Mouse (Mus musculus) megakaryocyte, embryonic 14.5 days (primary cell): Measurements from ENCODE around the gene Rhof. TPM values are rescaled to one million over a fixed set of nuclear protein-coding genes. Genes with fewer than 3 reads are reported as not detected.

ENCODE experiments used
- H3K27me3 ChIP-seq: replicated peaks from 2 replicates; pipeline ENCODE3; 2012; ENCODE audit warnings: inconsistent platforms
- H3K36me3 ChIP-seq: replicated peaks from 2 replicates; pipeline ENCODE3; 2012; ENCODE audit warnings: low read length, inconsistent platforms, mixed read lengths
- H3K4me1 ChIP-seq: 2 replicates; pipeline ENCODE4 v1.6.1; 2012; ENCODE audit warnings: inconsistent platforms
- H3K4me3 ChIP-seq: replicated peaks from 2 replicates; pipeline ENCODE3; 2012; ENCODE audit warnings: moderate library complexity, mild to moderate bottlenecking, inconsistent platforms
- H3K9me3 ChIP-seq: 2 replicates; pipeline ENCODE4 v1.6.1; 2012; ENCODE audit warnings: inconsistent platforms
- FLI1 ChIP-seq: IDR thresholded peaks from 2 replicates; pipeline ENCODE4 v1.6.1; 2012; ENCODE audit warnings: low read length, inconsistent platforms, mixed read lengths
- GATA1 ChIP-seq: IDR thresholded peaks from 3 replicates; pipeline ENCODE4 v1.6.1; 2012; ENCODE audit warnings: mixed read lengths, low read length, inconsistent platforms, borderline replicate concordance
- polyA plus RNA-seq: library from polyadenylated mRNA; stranded (reverse); fragments of >175 nt; gene quantifications from 2 replicates; pipeline ENCODE4 v1.2.3, GENCODE M21; 2012; ENCODE audit warnings: low replicate concordance; ENCODE audit not compliant: insufficient read depth

Rhof gene
- polyA plus RNA-seq, 1 experiment = 61.2 TPM

GRCm38 (mm10) chr5:123117773-123118172 lies 14.7 kb downstream of the Rhof start:
- Histone ChIP-seq H3K9me3 (peaks cover 3% of the 10 kb centered on the region; the same call in 1 of the 2 replicates), H3K27me3 (no peaks in the 10 kb centered on the region), H3K4me1 (peaks cover 94% of the 10 kb centered on the region), H3K36me3 (peaks cover 96% of the 10 kb centered on the region), H3K4me3 (peak overlapping the region; percentile 75)
- TF ChIP-seq GATA1 (no peak), FLI1 (no peak)

DNA sequence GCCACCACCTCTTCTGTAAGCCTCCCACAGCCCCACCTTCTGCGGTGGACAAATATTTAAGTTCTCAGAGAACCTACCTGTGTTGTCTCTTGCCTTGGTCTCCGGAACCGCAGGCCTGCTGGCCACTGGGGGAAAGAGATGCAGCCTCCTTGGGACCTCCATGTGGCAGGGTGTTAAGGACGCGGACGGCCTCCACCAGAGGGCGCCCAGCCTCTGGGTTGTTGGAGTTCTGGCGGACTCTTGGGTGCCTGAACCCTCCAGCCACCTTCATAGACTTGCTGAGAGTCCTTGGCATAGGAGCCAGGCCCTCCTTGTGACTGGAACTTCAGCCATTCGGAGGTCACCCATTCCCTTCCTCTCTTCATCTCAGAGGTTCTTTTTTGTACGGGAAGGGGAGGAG lies 15.2 kb downstream of the Rhof start:
- Histone ChIP-seq H3K4me3 (peak overlapping the region; percentile 75), H3K36me3 (peaks cover 91% of the 10 kb centered on the region), H3K4me1 (peaks cover 89% of the 10 kb centered on the region), H3K27me3 (no peaks in the 10 kb centered on the region), H3K9me3 (0 out of 2 replicates have a peak, but pooled peaks cover under 1% of the 10 kb centered on the region)
- TF ChIP-seq FLI1 (no peak), GATA1 (no peak)

DNA sequence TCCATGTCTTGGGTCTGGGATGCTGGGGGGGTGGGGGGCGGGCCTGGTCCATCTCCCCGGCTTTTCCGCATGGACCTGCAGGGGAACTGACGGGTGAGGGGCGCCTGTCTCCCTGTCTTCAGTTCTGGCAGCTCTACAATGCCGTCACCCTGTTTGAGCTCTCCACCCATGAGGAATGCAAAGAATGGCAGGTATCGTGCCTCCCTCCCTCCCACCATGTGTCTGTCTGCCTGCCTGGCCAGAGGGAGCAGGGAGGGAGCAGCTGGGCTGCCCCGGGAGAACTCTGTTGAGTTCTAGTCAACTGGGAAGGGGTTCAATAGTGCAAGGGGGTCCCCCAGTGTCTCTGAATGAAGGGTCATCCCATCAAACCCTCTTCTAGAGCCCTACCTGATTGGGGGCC lies 16.4 kb downstream of the Rhof start:
- H3K27me3 ChIP-seq = no peaks in the 10 kb centered on the region
- no peaks in the 10 kb centered on the region for H3K9me3 ChIP-seq
- TF ChIP-seq GATA1 = no peak
- no peak for TF ChIP-seq FLI1
- H3K36me3 ChIP-seq = peaks cover 88% of the 10 kb centered on the region
- H3K4me1 ChIP-seq = peaks cover 77% of the 10 kb centered on the region
- peak overlapping the region; percentile 33 for H3K4me3 ChIP-seq

GRCm38 (mm10) chr5:123114924-123115323 lies 17.6 kb downstream of the Rhof start:
- H3K4me3 ChIP-seq = no peak overlapping the region
- no peak for TF ChIP-seq GATA1
- no peak for TF ChIP-seq FLI1
- peaks cover 66% of the 10 kb centered on the region for H3K4me1 ChIP-seq
- H3K27me3 ChIP-seq = no peaks in the 10 kb centered on the region
- no peaks in the 10 kb centered on the region for H3K9me3 ChIP-seq
- H3K36me3 ChIP-seq = peaks cover 86% of the 10 kb centered on the region

- TF ChIP-seq FLI1 (no peak), GATA1 (no peak)
- H3K4me1 ChIP-seq = peaks cover 66% of the 10 kb centered on the region
- H3K36me3 ChIP-seq = peaks cover 83% of the 10 kb centered on the region
- no peaks in the 10 kb centered on the region for H3K27me3 ChIP-seq
- no peak overlapping the region for H3K4me3 ChIP-seq
- no peaks in the 10 kb centered on the region for H3K9me3 ChIP-seq
Measured at GRCm38 (mm10) chr5:123114109-123114508, 18.4 kb downstream of the Rhof start.

- H3K27me3 ChIP-seq = no peaks in the 10 kb centered on the region
- TF ChIP-seq GATA1 (no peak), FLI1 (no peak)
- H3K4me3 ChIP-seq = no peak overlapping the region
- peaks cover 54% of the 10 kb centered on the region for H3K36me3 ChIP-seq
- peaks cover 48% of the 10 kb centered on the region for H3K4me1 ChIP-seq
- no peaks in the 10 kb centered on the region for H3K9me3 ChIP-seq
Measured at GRCm38 (mm10) chr5:123110296-123110721, 22.2 kb downstream of the Rhof start.

DNA sequence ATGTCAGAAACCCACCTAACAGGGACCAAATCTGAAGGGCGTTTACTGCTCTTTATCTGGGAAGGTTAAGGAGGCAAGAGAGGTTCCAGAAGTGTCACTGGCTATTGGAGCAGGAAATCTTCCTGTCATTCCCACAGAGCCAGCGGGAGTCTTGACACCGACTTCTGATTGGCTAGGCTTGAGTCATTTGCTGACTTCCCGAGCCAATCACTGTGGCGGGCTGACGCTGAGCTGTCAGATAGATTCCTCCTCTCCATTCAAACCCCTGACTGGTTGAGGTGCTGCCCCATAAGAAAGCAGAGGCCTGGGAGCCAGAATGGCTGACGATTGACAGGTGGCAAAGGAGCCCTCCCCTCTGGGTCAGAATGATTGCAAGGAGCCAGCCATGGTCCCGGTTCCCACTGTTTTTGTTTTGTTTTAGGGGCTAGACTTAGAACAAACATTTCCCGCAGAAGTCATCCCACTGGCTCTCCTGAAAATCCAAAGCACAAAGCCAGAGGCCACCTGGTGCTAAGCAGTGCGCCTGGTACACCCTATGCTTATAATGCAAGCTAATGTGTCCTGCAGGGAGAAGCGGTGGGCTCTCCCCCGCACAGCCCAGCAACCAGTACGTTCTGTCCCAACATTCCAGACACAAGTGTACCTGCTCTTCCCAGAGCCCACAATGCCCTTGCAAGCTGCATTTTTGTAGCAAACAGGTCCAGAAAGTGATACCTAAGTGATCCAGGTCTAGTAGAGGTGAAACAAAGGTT lies 22.9 kb downstream of the Rhof start:
- H3K27me3 ChIP-seq = no peaks in the 10 kb centered on the region
- peaks cover 52% of the 10 kb centered on the region for H3K36me3 ChIP-seq
- TF ChIP-seq FLI1 (no peak), GATA1 (no peak)
- no peaks in the 10 kb centered on the region for H3K9me3 ChIP-seq
- no peak overlapping the region for H3K4me3 ChIP-seq
- peaks cover 41% of the 10 kb centered on the region for H3K4me1 ChIP-seq

- Histone ChIP-seq H3K27me3 (peaks cover 3% of the 10 kb centered on the region), H3K9me3 (no peaks in the 10 kb centered on the region), H3K4me3 (no peak overlapping the region), H3K36me3 (peaks cover 58% of the 10 kb centered on the region), H3K4me1 (peaks cover 46% of the 10 kb centered on the region)
- TF ChIP-seq FLI1 (no peak), GATA1 (no peak)
Measured at GRCm38 (mm10) chr5:123104769-123105168, 27.7 kb downstream of the Rhof start.

DNA sequence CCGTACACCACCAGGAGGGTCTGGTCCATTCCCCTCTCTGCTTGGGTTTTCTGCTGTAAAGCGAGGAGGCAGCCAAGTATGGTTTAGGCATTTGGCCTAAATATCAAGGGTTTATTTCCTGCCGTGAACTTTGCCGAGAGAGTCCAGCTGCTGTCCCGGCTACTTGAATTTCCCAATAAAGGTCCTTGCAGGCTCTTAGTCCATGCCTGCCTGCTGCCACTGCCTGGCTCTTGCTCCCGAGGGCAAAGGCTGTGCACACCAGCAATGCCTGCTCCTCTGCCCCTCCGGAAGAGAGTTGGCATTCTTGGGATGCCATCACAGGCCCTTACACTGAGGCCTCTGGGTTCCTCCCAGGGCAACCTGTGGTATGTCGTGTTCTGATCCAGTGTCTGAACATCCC lies 28.9 kb downstream of the Rhof start:
- H3K4me1 ChIP-seq = peaks cover 36% of the 10 kb centered on the region
- no peak overlapping the region for H3K4me3 ChIP-seq
- peaks cover 3% of the 10 kb centered on the region for H3K27me3 ChIP-seq
- no peaks in the 10 kb centered on the region for H3K9me3 ChIP-seq
- H3K36me3 ChIP-seq = peaks cover 64% of the 10 kb centered on the region
- no peak for TF ChIP-seq GATA1
- TF ChIP-seq FLI1 = no peak

GRCm38 (mm10) chr5:123102376-123102775 lies 30.1 kb downstream of the Rhof start:
- TF ChIP-seq FLI1 (no peak), GATA1 (no peak)
- Histone ChIP-seq H3K27me3 (peaks cover 3% of the 10 kb centered on the region), H3K4me3 (peak overlapping the region; percentile 74), H3K36me3 (peaks cover 70% of the 10 kb centered on the region), H3K9me3 (no peaks in the 10 kb centered on the region), H3K4me1 (peaks cover 41% of the 10 kb centered on the region)
